Mouse (Mus musculus): ENCODE measurements around the gene Emilin1.

Gene Emilin1

GRCm38 (mm10) chr5:30925217-30925616, 12.0 kb downstream of the Emilin1 start:
- DNase-seq (ENCODE audit: low spot score in 2 of 2) = no peak

GRCm38 (mm10) chr5:30926073-30926472, 12.9 kb downstream of the Emilin1 start:
- DNase-seq (ENCODE audit: low spot score in 2 of 2) = no peak

- DNase-seq (ENCODE audit: low spot score in 2 of 2) = no peak
These were observed 14.8 kb downstream of the Emilin1 start for GRCm38 (mm10) chr5:30927945-30928529.

GRCm38 (mm10) chr5:30930121-30930520, 16.9 kb downstream of the Emilin1 start:
- DNase-seq (ENCODE audit: low spot score in 2 of 2) = peak in 1 of 2 experiments; percentile 76

GRCm38 (mm10) chr5:30930846-30931245, 17.6 kb downstream of the Emilin1 start:
- no peak for DNase-seq (ENCODE audit: low spot score in 2 of 2)

GRCm38 (mm10) chr5:30931378-30931777, 18.2 kb downstream of the Emilin1 start:
- no peak for DNase-seq (ENCODE audit: low spot score in 2 of 2)

- no peak for DNase-seq (ENCODE audit: low spot score in 2 of 2)
These were observed 20.5 kb downstream of the Emilin1 start for GRCm38 (mm10) chr5:30933705-30934104.

- no peak for DNase-seq (ENCODE audit: low spot score in 2 of 2)
These were observed 21.7 kb downstream of the Emilin1 start for GRCm38 (mm10) chr5:30934725-30935461.

- DNase-seq (ENCODE audit: low spot score in 2 of 2) = peak in 1 of 2 experiments; percentile 46
These were observed 29.8 kb downstream of the Emilin1 start for GRCm38 (mm10) chr5:30943004-30943403.

- no peak for DNase-seq (ENCODE audit: low spot score in 2 of 2)
These were observed 31.1 kb downstream of the Emilin1 start for GRCm38 (mm10) chr5:30944344-30944743.

GRCm38 (mm10) chr5:30944956-30945781, 32.0 kb downstream of the Emilin1 start, which contains the start of gene Cgref1:
Cgref1 (minus strand) TSS chr5:30945591.
- DNase-seq (ENCODE audit: low spot score in 2 of 2) = peak in 1 of 2 experiments; percentile 52

GRCm38 (mm10) chr5:30948620-30949019, 35.4 kb downstream of the Emilin1 start:
- DNase-seq (ENCODE audit: low spot score in 2 of 2) = no peak

- peak; percentile 71 to 90 for DNase-seq (ENCODE audit: low spot score in 2 of 2)
These were observed 36.6 kb downstream of the Emilin1 start for GRCm38 (mm10) chr5:30949654-30950326.

- DNase-seq (ENCODE audit: low spot score in 2 of 2) = no peak
These were observed 37.2 kb downstream of the Emilin1 start for GRCm38 (mm10) chr5:30950451-30950850.

- no peak for DNase-seq (ENCODE audit: low spot score in 2 of 2)
These were observed 37.7 kb downstream of the Emilin1 start for GRCm38 (mm10) chr5:30950922-30951321.

- no peak for DNase-seq (ENCODE audit: low spot score in 2 of 2)
These were observed 38.5 kb downstream of the Emilin1 start for GRCm38 (mm10) chr5:30951706-30952105.

GRCm38 (mm10) chr5:30952551-30952950, 39.3 kb downstream of the Emilin1 start:
- no peak for DNase-seq (ENCODE audit: low spot score in 2 of 2)

- no peak for DNase-seq (ENCODE audit: low spot score in 2 of 2)
These were observed 40.9 kb downstream of the Emilin1 start for GRCm38 (mm10) chr5:30954065-30954464.

GRCm38 (mm10) chr5:30954556-30954955, 41.4 kb downstream of the Emilin1 start:
- no peak for DNase-seq (ENCODE audit: low spot score in 2 of 2)

GRCm38 (mm10) chr5:30955751-30956150, 42.5 kb downstream of the Emilin1 start:
- no peak for DNase-seq (ENCODE audit: low spot score in 2 of 2)

- no peak for DNase-seq (ENCODE audit: low spot score in 2 of 2)
These were observed 44.7 kb downstream of the Emilin1 start for GRCm38 (mm10) chr5:30957891-30958290.
